Mouse (Mus musculus) Muller cell, postnatal 12 days (primary cell): ENCODE results near the gene Rnf111.
"Not testable (repeated sequence)": the region's sequence is repeated elsewhere in the genome, so short reads cannot be mapped to it uniquely, and the experiment has no call there.

ENCODE experiments used
- DNase-seq: peaks from one replicate; pipeline ENCODE4 v3.0.0-alpha.2; 2015; ENCODE audit errors: inconsistent ontology term

Gene Rnf111

DNA sequence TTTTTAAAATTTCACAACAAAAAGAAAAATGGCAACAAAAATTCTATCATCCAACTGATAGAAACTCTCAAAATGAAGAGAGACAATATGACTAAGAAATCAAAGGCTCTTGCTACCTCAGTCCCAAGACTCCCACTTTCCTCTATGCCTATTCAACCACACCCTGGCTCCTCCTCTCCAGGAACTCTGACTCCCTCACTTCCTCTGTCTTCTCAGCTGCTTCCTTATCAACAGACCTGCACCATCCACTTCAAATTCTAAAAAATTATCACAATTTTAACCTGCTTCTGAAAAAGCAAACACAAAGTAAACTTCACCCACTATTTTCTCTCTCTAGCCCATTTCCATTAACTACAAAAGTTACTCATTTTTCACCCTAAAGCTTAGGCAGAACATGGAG lies 6.5 kb downstream of the Rnf111 start:
- DNase-seq = no peak

- no peak for DNase-seq
Observed at GRCm38 (mm10) chr9:70493038-70493437, 10.5 kb downstream of the Rnf111 start.

DNA sequence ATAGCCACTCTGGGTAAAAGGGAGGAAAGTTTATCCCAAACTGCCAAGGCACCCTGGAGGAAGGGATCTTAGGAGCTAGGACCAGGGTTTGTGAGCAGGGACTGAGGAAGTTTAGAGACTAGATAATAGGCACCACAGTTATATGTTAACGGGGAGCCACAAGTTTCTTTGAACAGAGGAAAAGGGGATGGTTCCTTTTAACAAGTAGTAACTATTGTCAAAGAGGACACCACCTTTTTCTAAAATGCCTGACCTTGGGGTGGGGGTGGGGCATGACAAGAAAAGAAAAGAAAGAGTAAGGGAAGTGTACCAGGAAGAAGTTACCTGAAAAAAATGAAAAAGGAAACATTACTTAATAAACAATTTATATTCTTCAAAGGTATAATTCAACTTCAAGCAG lies 12.3 kb downstream of the Rnf111 start:
- no peak for DNase-seq

GRCm38 (mm10) chr9:70487401-70487800 lies 16.1 kb downstream of the Rnf111 start:
- DNase-seq = no peak

GRCm38 (mm10) chr9:70485840-70486239 lies 17.7 kb downstream of the Rnf111 start:
- DNase-seq = no peak

DNA sequence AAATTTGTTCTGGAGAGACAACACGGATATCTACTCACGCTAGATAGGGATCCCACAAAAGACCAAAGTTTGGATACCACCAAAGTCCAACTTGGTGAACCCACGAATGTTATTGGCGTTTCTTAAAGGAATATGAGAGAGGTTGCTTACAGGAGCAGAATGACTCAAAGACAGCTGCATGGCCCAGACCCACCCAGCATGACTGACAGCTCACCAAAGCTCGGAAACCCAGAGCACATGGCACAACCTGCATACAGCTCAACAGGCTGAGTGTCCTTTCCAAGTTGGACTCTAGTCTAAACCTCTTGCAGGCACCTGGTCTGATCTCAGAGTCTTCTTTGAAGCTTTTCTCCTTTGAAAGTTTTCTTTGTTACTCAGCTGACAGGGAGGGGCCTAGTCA lies 20.0 kb downstream of the Rnf111 start:
- DNase-seq = no peak

- no peak for DNase-seq
Observed at GRCm38 (mm10) chr9:70481872-70482271, 21.7 kb downstream of the Rnf111 start.

GRCm38 (mm10) chr9:70477229-70477628 lies 26.3 kb downstream of the Rnf111 start:
- peak; percentile 17 for DNase-seq

DNA sequence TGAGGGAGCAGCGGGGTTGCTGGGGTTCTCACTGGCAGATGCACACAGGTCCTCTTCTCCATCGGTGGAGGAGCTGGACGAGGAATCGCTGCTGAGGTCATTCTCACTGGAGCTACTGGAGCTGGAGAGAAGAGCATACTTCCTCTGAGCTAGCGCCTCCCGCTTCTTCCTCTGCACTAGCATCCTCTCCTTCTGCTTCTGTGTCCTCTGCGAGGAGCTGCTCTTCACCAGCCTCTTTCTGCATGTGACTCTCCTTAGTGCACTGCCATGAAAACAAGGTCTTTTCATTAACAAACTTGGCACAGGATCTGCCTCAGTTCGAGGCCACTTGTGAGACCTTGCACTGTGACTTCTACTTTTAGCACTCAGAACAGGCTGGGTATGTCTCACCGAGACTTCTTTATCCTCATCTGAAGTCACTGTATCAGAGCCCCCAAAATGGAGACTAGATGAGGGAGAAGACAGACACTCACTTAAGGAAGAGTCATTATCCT lies 27.7 kb downstream of the Rnf111 start:
- no peak for DNase-seq

- no peak for DNase-seq
Observed at GRCm38 (mm10) chr9:70473400-70473799, 30.1 kb downstream of the Rnf111 start.

DNA sequence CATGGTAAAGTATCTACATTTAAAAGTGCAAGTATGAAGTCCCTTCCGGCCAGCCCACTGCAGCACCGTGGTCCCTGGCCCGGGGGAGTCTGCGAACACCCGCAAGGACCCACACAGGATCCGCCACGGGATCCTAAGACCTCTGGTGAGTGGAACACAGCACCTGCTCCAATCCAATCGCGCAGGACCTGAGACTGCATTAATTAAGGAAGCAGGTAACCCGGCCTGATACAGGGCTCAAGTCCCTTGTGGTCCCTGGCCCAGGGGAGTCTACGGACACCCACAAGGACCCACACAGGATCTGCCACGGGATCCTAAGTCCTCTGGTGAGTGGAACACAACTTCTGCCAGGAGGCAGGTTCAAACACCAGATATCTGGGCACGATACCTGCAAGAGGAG lies 40.4 kb downstream of the Rnf111 start:
- DNase-seq = not testable (repeated sequence)

GRCm38 (mm10) chr9:70452371-70452770 lies 51.2 kb downstream of the Rnf111 start:
- no peak for DNase-seq

DNA sequence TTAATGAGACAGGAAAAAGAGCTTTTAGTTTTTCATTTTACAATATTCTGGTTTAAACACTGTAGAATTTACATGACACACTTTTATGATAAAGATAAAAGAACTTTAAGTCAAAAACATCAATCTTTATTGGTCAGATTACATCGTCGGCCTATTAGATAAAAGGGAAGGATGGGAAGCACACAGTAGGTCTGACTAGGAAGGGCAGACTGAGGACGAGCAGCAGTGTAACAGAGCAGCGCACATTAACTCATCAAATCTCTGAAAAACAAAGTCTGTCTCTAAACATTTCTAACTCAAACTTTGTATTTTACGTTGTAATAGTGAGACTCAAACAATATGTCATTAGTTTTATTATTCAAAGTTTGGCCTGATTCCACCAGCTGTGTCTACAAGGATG lies 54.5 kb downstream of the Rnf111 start:
- DNase-seq = no peak

DNA sequence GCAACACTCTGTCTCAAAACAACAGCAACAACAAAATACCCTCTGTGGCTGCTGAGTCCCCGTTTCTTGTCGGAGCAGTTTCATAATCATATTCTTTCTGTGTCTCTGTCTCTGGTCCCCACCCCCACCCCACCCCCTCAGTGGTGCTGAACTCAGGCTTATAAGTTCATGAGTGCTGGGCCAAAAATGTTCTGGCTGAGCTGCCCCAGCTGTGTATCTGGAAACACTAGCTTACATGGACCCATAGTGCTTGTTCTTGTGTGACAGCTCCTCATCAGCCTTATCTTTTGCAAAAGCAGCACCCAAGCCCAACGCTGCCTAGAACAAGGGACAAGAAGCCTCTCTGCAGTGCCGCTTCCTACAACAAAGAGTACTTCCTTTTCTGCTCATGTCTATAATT lies 63.6 kb downstream of the Rnf111 start:
- DNase-seq = no peak

DNA sequence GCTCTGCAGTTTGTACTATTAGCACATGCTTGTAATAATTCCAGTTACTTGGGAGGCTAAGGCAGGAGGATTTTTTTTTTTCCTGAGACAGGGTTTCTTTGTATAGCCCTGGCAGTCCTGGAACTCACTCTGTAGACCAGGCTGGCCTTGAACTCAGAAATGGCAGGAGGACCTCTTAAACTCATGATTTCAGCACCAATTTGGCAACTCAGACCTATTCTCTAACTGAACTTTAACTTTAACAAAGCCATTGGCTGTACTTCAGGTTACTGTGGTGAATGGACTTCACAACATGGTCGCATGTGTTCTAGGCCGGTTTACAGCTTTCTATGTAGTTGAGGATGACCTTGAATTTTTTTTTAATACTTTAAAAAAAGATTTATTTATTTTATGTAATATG lies 80.9 kb downstream of the Rnf111 start:
- no peak for DNase-seq

DNA sequence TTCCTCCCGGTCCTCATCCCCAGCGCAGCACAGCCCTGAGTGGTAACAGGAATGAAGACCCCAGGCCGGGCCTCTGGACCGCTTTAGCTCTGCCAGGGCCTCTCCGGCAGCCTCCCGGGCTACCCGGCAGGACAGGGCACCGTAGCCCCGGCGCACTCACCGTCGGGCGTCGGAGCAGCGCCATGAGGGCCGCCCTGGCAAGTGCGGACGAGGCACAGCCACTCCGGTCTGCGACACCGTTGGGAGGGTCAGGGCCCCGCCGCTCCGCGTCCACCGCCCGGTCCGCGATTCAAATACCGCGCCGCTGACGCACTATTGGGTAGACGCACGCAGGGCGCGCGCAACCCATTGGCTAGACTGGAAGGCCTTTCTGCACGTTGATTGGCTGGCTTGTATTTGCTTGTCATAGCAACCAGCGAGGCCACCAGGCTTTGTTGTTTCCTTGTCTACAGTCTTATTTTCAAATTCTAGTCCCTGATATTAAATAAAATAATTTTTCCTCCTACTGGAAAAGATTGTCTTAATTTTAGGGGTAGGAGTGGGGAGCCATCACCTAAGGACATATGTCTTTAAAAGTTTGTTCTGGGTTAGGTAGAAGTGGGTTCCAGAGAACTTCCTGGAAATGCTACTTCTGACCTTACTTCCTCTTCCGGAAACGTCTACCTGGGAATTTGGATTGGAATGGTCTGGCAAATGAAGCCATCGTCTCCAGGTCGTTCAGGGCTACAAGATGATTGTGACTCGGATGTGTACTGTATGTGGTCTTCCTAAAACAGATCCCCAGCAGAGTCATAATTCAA lies 82.1 kb downstream of the Rnf111 start, which contains the start of gene Ccnb2:
Ccnb2 (minus strand) TSS at position 291 of the 800 bp plus-strand sequence.
- DNase-seq = peak; percentile 87

DNA sequence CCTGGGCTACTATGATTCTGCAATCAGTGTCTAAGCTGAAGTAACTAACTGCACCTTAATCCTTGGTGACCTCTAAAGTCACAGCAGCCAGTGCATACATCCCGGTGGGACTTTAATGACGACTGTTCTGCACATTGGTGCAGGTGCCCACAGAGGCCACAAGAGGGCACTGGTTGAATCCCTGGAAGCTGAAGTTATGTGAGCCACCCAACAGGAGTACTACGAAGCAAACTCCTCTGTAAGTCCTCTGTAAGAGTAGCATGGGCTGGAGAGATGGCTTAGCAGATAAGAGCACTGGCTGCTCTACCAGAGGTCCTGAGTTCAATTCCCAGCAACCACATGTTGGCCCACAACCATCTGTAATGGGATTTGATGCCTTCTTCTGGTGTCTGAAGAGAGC lies 87.1 kb downstream of the Rnf111 start:
- DNase-seq = no peak

- DNase-seq = no peak
Observed at GRCm38 (mm10) chr9:70413038-70413437, 90.5 kb downstream of the Rnf111 start.

- DNase-seq = no peak
Observed at GRCm38 (mm10) chr9:70410668-70411067, 92.9 kb downstream of the Rnf111 start.

DNA sequence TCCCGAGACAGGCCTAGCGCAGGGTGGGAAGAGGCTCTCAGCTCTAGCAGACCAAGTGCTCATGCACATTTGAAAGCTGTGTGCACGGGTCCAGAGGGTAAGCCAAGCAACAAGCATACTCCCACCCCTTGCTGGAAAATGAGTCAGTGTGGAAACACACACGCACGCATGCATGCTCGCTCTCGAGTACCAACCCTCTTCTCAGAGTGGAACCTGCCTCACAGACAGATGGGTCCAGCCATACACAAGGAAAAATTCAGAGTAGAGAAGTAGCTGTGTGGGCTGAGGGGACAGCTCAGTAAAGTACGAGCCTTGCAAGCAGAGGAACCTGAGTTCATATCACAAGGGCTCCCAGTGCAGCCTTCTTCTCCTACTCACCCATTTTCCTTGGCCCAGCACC lies 93.8 kb downstream of the Rnf111 start:
- no peak for DNase-seq

DNA sequence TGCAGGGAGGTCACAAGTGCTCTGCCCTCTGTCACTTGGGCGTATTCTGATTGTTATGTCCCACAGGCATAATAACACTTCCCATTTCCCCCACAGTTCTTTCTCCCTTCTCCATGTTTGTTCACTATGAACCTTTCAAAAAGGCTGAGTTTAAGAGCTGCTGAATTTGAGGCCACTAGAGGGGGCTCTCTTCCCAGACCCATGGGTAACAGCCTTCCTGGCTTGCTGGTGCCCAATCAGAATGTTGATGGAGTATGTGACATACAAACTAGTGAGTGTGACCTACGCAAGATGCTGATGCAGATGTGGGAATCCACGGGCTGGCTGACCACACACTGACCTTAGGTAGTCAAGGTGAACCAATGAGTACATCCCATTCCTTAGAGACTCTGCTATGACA lies 94.7 kb downstream of the Rnf111 start:
- DNase-seq = no peak

DNA sequence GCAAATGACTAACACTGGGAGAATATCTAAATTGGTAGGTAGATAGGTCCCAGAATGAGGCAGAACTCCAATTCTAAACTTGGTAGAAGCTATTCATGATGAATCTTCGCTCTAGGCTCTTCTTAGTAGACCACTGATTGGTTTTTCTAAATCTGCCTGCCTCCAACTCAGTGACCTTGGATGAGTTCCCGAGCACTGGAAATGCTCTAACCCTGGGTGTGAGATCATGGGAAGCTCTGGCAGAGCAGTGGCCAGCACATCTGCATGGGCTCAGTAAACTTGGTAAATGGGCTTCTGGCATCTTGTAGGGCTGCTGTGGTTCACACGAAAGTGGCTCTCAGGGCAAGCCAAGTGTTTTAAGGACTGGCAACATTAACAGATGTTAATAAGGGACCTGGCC lies 96.9 kb downstream of the Rnf111 start:
- no peak for DNase-seq

DNA sequence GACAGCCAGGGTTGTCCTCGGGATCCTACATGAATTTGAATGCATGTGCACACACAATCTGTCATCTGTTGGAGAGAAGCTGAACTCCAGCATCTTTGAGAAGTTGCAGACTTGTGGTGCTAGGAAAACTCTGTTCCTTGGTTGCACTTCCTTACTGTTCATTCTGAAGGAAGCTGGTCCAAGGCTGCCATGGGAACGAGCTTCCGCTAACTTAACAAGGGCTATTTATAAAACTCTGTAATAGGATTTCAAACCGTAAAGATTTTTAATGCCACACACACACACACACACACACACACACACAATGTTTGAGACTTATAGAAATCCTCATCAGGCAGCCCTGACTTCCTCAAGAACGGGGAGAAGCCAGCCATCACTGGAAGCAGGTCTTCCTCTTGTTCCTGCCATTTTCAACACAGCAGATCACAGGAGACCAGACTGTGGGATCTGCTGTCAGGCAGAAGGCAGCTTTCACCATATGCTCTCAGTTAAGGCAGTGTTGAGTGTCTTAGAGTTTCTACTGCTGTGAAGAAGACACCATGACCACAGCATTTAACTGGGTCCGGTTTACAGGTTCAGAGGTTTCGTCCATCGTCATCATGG lies 101.5 kb downstream of the Rnf111 start:
- DNase-seq = no peak
